Mouse (Mus musculus) adrenal gland, postnatal 25 days (tissue): ENCODE data around the gene Synpr. TPM values are rescaled to one million over a fixed set of nuclear protein-coding genes. Genes with fewer than 3 reads are reported as not detected.

Experiments used
- DNase-seq: peaks from one replicate; pipeline ENCODE4 v3.0.0; 2021; ENCODE audit warnings: mixed read lengths
- total RNA-seq: library from RNA; stranded (reverse); gene quantifications from 2 replicates; pipeline ENCODE4 v1.2.3, GENCODE M21; 2021

Gene Synpr
- total RNA-seq, 1 experiment from 2014 or later: 9.5 TPM

- DNase-seq: no peak
Measured at GRCm38 (mm10) chr14:13553616-13554370, 269.2 kb downstream of the Synpr start.

- DNase-seq: no peak
Measured at GRCm38 (mm10) chr14:13554631-13555030, 270.1 kb downstream of the Synpr start.

GRCm38 (mm10) chr14:13558117-13558516 is 273.5 kb downstream of the Synpr start:
- DNase-seq: no peak

GRCm38 (mm10) chr14:13567250-13567649 is 282.7 kb downstream of the Synpr start:
- no peak for DNase-seq

- DNase-seq: no peak
Measured at GRCm38 (mm10) chr14:13567996-13568395, 283.4 kb downstream of the Synpr start.

GRCm38 (mm10) chr14:13571941-13572340 is 287.4 kb downstream of the Synpr start:
- no peak for DNase-seq

- no peak for DNase-seq
Measured at GRCm38 (mm10) chr14:13572530-13572929, 287.9 kb downstream of the Synpr start.

GRCm38 (mm10) chr14:13578101-13578500 is 293.5 kb downstream of the Synpr start:
- no peak for DNase-seq

- DNase-seq: no peak
Measured at GRCm38 (mm10) chr14:13578744-13579143, 294.2 kb downstream of the Synpr start.

GRCm38 (mm10) chr14:13593321-13593940 is 308.9 kb downstream of the Synpr start:
- no peak for DNase-seq

GRCm38 (mm10) chr14:13596251-13596650 is 311.7 kb downstream of the Synpr start:
- peak; percentile 3 for DNase-seq

GRCm38 (mm10) chr14:13597204-13597603 is 312.6 kb downstream of the Synpr start:
- no peak for DNase-seq

- DNase-seq: no peak
Measured at GRCm38 (mm10) chr14:13620531-13620930, 336.0 kb downstream of the Synpr start.

- no peak for DNase-seq
Measured at GRCm38 (mm10) chr14:13649865-13650264, 365.3 kb downstream of the Synpr start.

- no peak for DNase-seq
Measured at GRCm38 (mm10) chr14:13651039-13651438, 366.5 kb downstream of the Synpr start.

- no peak for DNase-seq
Measured at GRCm38 (mm10) chr14:13651541-13652298, 367.1 kb downstream of the Synpr start.
